Mouse (Mus musculus): Measurements from ENCODE around the gene Gm28891. TPM values are rescaled to one million over a fixed set of nuclear protein-coding genes. Genes with fewer than 3 reads are reported as not detected.
"Not testable (repeated sequence)": the region's sequence is repeated elsewhere in the genome, so short reads cannot be mapped to it uniquely, and the experiment has no call there.

Gene Gm28891
- polyA plus RNA-seq (2015; fragmentation: Nextera tagmentation; extraction: Ambion mirVana): not detected in 2 replicates

GRCm38 (mm10) chrY:60240902-60241301 is at the start of gene Gm28891:
Gene Gm28891, plus strand, starts transcription at chrY:60241202.
- WGBS: 100% methylated on average over 2 of the region's 8 CpGs
- not testable (repeated sequence) for H3K36me3 ChIP-seq (ENCODE audit: control insufficient read depth, insufficient read depth); H3K27me3 ChIP-seq (replicated peaks; ENCODE audit: control insufficient read depth, insufficient read depth, low read length); H3K4me1 ChIP-seq (replicated peaks; ENCODE audit: control insufficient read depth, insufficient read depth, low read length); H3K4me3 ChIP-seq (replicated peaks; ENCODE audit: low read length); H3K4me2 ChIP-seq (ENCODE audit: low read length); H3K9ac ChIP-seq (replicated peaks; ENCODE audit: low read depth, low read length); ATAC-seq; H3K27ac ChIP-seq (ENCODE audit: low read length); H3K9me3 ChIP-seq (ENCODE audit: control insufficient read depth, low read length)
